Mouse (Mus musculus) ES-E14 (cell line): Measurements from ENCODE around the gene Pafah1b3. TPM values are rescaled to one million over a fixed set of nuclear protein-coding genes. Genes with fewer than 3 reads are reported as not detected.

Experiments used
- DNase-seq: peaks from one replicate; pipeline ENCODE4 v3.0.0-alpha.2; 2013; ENCODE audit warnings: low read depth, low spot score
- H3K27ac ChIP-seq: 2 replicates; pipeline ENCODE4 v1.5.1; 2012; ENCODE audit warnings: low read depth, mild to moderate bottlenecking, low read length, moderate library complexity, mixed read lengths; ENCODE audit not compliant: poor library complexity, insufficient read depth, severe bottlenecking
- H3K36me3 ChIP-seq: 2 replicates; pipeline ENCODE4 v1.6.1; 2012; ENCODE audit warnings: mild to moderate bottlenecking, low read length, moderate library complexity, mixed read lengths; ENCODE audit not compliant: control insufficient read depth, poor library complexity, insufficient read depth, severe bottlenecking
- H3K4me1 ChIP-seq, 2 experiments: fragments of 150-350 bp in 1 of 2; sonication (generic) in 1 of 2; 2 replicates each; pipeline ENCODE4 v1.6.1; 2012; ENCODE audit warnings: low read length in 2 of 2, mild to moderate bottlenecking in 1 of 2, mixed read lengths in 1 of 2; ENCODE audit not compliant: control insufficient read depth in 2 of 2, insufficient read depth in 2 of 2, poor library complexity in 1 of 2
- H3K4me3 ChIP-seq, 2 experiments: fragments of 150-350 bp in 1 of 2; sonication (generic) in 1 of 2; 2 replicates each; pipeline ENCODE4 v1.5.1; 2012; ENCODE audit warnings: low read length in 2 of 2, low read depth in 1 of 2, mild to moderate bottlenecking in 1 of 2, mixed read lengths in 1 of 2; ENCODE audit not compliant: insufficient read depth in 1 of 2, poor library complexity in 1 of 2, severe bottlenecking in 1 of 2
- H3K9ac ChIP-seq: 2 replicates; pipeline ENCODE4 v1.6.1; 2012; ENCODE audit warnings: low read depth, mild to moderate bottlenecking, low read length, mixed read lengths; ENCODE audit not compliant: poor library complexity, insufficient read depth, severe bottlenecking
- H3K9me3 ChIP-seq: fragments of 150-350 bp; sonication (generic); 2 replicates; pipeline ENCODE4 v1.6.1; 2012; ENCODE audit warnings: low read depth, mild to moderate bottlenecking, low read length; ENCODE audit not compliant: control insufficient read depth, insufficient read depth
- CHD2 ChIP-seq: IDR thresholded peaks from 2 replicates; pipeline ENCODE4 v1.6.1; 2014; ENCODE audit warnings: mild to moderate bottlenecking, low read depth, low read length, inconsistent platforms
- HCFC1 ChIP-seq: IDR thresholded peaks from 2 replicates; pipeline ENCODE4 v1.6.1; 2012; ENCODE audit warnings: low read length, inconsistent platforms, borderline replicate concordance; ENCODE audit not compliant: insufficient read depth
- MAFK ChIP-seq: IDR thresholded peaks from 2 replicates; pipeline ENCODE4 v1.6.1; 2014; ENCODE audit warnings: mild to moderate bottlenecking, low read depth, low read length, inconsistent platforms; ENCODE audit not compliant: insufficient read depth
- ZC3H11A ChIP-seq: IDR thresholded peaks from 2 replicates; pipeline ENCODE4 v1.6.1; 2012; ENCODE audit warnings: low read depth, mild to moderate bottlenecking, inconsistent platforms, low read length, borderline replicate concordance
- ZNF384 ChIP-seq: IDR thresholded peaks from 2 replicates; pipeline ENCODE4 v1.6.1; 2012; ENCODE audit warnings: low read depth, low read length, inconsistent platforms
- in situ Hi-C, 2 experiments: fragments of 600-800 bp; cut with MboI; formaldehyde crosslinking; loops; one replicate each; pipeline ENCODE4 v1.15.1; 2025; ENCODE audit warnings: low sequenced_read_pairs in 2 of 2, inconsistent platforms in 1 of 2; ENCODE audit not compliant: unreplicated experiment in 2 of 2
- total RNA-seq: library from RNA; depleted of rRNA; stranded (reverse); fragments of 300-350 nt; gene quantifications from 2 replicates; pipeline ENCODE4 v1.2.3, GENCODE M21; 2012

Gene Pafah1b3
- total RNA-seq, 1 experiment, result 76.5 TPM

GRCm38 (mm10) chr7:25275555-25276298 is 22.1 kb downstream of the Pafah1b3 start:
- H3K4me3 ChIP-seq, result no peak overlapping the region
- no peaks in the 10 kb centered on the region for H3K9me3 ChIP-seq
- TF ChIP-seq MAFK (no peak), HCFC1 (no peak), ZC3H11A (no peak), ZNF384 (no peak), CHD2 (no peak)
- H3K27ac ChIP-seq, result peak overlapping the region; percentile 3; the same call in 1 of the 2 replicates
- no peak for DNase-seq
- in situ Hi-C loops, result no loop called here
- H3K4me1 ChIP-seq, result peaks cover 14 to 55% of the 10 kb centered on the region in 2 experiments
- no peaks in the 10 kb centered on the region for H3K36me3 ChIP-seq
- H3K9ac ChIP-seq, result peak overlapping the region; percentile 52

GRCm38 (mm10) chr7:25274996-25275395 is 22.8 kb downstream of the Pafah1b3 start:
- in situ Hi-C loops, result no loop called here
- no peaks in the 10 kb centered on the region for H3K36me3 ChIP-seq
- no peak overlapping the region; the same call in 1 of the 2 replicates for H3K27ac ChIP-seq

DNA sequence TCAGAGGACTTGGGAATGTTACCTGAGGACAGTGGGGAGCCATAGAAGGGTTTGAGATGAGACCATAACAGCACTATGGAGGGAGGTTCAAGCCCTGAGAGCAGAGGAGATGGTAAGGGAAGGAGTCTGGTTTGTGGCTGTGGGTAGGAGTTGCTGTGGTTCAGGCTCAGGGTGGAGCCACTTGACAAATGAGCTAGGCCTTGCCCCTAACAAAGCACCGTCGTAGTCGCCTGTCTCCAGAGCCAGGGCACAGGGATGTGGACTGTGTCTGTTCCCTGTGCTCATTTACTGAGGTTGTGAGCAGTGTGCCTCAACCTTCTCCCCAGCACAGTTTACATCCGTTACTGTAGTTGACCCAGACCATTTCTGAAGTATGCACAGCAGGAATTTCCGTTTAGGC is 23.2 kb downstream of the Pafah1b3 start:
- Histone ChIP-seq H3K36me3 (no peaks in the 10 kb centered on the region), H3K4me3 (no peak overlapping the region), H3K4me1 (peaks cover 12 to 53% of the 10 kb centered on the region in 2 experiments), H3K9ac (no peak overlapping the region), H3K9me3 (no peaks in the 10 kb centered on the region), H3K27ac (no peak overlapping the region)
- in situ Hi-C loops, result no loop called here
- DNase-seq, result no peak
- TF ChIP-seq CHD2 (no peak), MAFK (no peak), ZNF384 (no peak), HCFC1 (no peak), ZC3H11A (no peak)

More at GRCm38 (mm10) chr7:25274996-25275395, 22.8 kb downstream of the Pafah1b3 start:
- Histone ChIP-seq H3K9ac (no peak overlapping the region), H3K4me1 (peaks cover 12 to 52% of the 10 kb centered on the region in 2 experiments), H3K4me3 (no peak overlapping the region), H3K9me3 (no peaks in the 10 kb centered on the region)
- DNase-seq, result no peak
- TF ChIP-seq ZC3H11A (no peak), ZNF384 (no peak), CHD2 (no peak), MAFK (no peak), HCFC1 (no peak)

DNA sequence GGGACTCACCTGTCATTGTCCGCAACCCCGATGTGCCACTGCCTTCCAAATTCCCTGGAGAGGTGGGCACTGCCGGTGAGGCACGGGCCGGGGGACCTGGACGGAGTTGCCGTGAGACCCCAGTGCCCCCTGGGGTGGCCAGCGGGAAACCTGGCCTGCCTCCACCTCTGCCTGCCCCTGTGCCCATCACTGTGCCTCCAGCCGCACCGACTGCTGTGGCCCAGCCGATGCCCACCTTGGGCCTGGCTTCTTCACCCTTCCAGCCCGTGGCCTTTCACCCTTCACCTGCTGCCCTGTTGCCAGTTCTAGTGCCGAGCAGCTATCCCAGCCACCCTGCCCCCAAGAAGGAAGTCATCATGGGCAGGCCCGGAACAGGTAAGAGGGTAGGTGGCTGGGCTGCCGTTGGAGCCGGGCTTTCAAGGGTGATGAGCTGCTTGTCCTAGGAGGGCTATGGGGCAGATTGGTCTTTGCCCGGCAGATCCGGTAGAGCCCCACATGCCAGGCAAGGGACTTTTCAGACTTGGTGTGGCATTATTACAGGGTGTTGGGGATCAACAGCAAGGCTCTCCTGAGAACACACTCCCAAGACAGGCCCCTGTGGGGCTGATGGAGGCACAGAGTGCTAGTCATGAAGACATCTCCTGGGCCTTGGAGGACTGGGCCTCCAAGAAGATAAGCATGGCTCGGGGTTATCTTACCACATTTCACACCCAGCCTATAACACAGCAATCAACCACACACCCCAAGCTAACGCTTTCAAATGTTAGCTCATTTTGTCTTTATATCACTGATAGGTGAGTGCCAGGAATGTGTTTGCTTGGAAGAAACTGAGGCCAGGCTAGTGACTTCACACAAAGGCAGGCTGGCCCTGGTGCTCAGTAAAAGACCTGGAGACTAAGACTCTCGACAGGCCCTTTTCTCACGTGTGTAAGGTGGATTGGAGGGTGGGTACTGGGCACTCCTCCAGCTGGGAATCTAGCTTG is 24.2 kb downstream of the Pafah1b3 start:
- in situ Hi-C loops, result no loop called here

More for the DNA sequence above, 24.2 kb downstream of the Pafah1b3 start:
- Histone ChIP-seq H3K27ac (no peak overlapping the region), H3K9me3 (no peaks in the 10 kb centered on the region), H3K4me3 (peak overlapping the region; percentile 39 to 42; a peak in 2 of 4 replicates), H3K9ac (no peak overlapping the region), H3K4me1 (peaks cover 12 to 58% of the 10 kb centered on the region in 2 experiments), H3K36me3 (no peaks in the 10 kb centered on the region)
- no peak for DNase-seq
- TF ChIP-seq ZC3H11A (no peak), ZNF384 (no peak), CHD2 (no peak), MAFK (no peak), HCFC1 (no peak)
